9 mouse cellular contexts compared by ENCODE assay signal in the genomic region with DNA sequence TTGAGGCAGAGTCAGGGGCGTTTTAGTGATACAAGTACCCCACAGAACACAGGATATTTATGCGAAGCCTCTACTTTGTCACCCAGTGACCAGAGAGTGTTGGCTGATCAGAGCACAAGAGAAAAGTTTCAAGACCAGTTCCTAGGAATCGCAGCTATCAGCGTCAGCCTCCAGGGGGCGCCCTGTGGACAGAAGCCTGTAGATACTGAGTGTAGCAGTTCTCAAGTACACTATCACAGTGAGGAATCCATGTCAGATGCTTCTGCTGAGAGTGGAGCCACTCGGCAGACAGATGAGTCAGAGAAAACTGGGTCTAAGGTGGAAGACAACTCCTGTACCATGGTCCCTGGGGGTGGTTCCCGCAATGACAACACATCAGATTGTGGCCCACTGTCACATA.
DNase-seq lines count a peak whose midpoint lies in the region; ATAC-seq lines count a peak whose summit lies in the region.
"Had no signal": no experiment of that assay in that cellular context is flagged by ENCODE, and none has a peak within 500 bp of the region (broad histone marks: within the 10 kb centered on the region; RNA-seq: fewer than 3 reads in every experiment).

No protein-coding gene starts in this region.

- intact Hi-C loops in left cerebral cortex, postnatal 36 days (cut with DNase I): no loop called here
- intact Hi-C loops in left cerebral cortex, postnatal 14 days (cut with DNase I): no loop called here

- H3K27me3 ChIP-seq in neural tube, embryonic 11.5 days (ENCODE audit: control insufficient read depth, insufficient read depth, low read length): no peaks in the 10 kb centered on the region
- H3K27me3 ChIP-seq: megakaryocyte, embryonic 14.5 days had no signal

- no peak overlapping the region for H3K4me3 ChIP-seq in neural tube, embryonic 11.5 days (ENCODE audit: low read depth, low read length)
- H3K4me3 ChIP-seq: megakaryocyte, embryonic 14.5 days had no signal

- 67% methylated on average over 7 of the region's 7 CpGs for WGBS in neural tube, embryonic 11.5 days

- peak; percentile 53 for ATAC-seq in granulocyte monocyte progenitor cell, adult 5-6 weeks (replicated peaks; ENCODE audit: poor library complexity, severe bottlenecking)
- no peak for ATAC-seq in neural tube, embryonic 11.5 days (ENCODE audit: insufficient read depth, low FRiP score, low TSS enrichment)
- no peak for ATAC-seq in inflammation-experienced regulatory T-cells, adult 6 months

- H3K4me1 ChIP-seq in neural tube, embryonic 11.5 days (ENCODE audit: control insufficient read depth, insufficient read depth, low read length): no peaks in the 10 kb centered on the region
- H3K4me1 ChIP-seq: megakaryocyte, embryonic 14.5 days had no signal

- H3K4me2 ChIP-seq in neural tube, embryonic 11.5 days (ENCODE audit: low read depth): no peak overlapping the region

- peak; percentile 63 for DNase-seq in left cerebral cortex, adult 11 months (ENCODE audit: low spot score)
- no peak for DNase-seq in left cerebral cortex, postnatal 36 days (ENCODE audit: low spot score in 2 of 2)
- peak; percentile 59 for DNase-seq in MN1 (ENCODE audit: low spot score)
- peak; percentile 37 for DNase-seq in c-Kit-positive CD71-positive TER-119-positive erythroid progenitor cells, embryonic 14.5 days (ENCODE audit: low spot score)
- peak; percentile 63 to 78 for DNase-seq in left cerebral cortex, postnatal 14 days (ENCODE audit: low spot score in 2 of 2)
- DNase-seq in neural tube, embryonic 11.5 days (ENCODE audit: low spot score): peak; percentile 49

- H3K9ac ChIP-seq in neural tube, embryonic 11.5 days (ENCODE audit: low read length): no peak overlapping the region

- H3K9me3 ChIP-seq in neural tube, embryonic 11.5 days (ENCODE audit: control insufficient read depth, low read length): no peaks in the 10 kb centered on the region
- H3K9me3 ChIP-seq: megakaryocyte, embryonic 14.5 days had no signal

- no peak overlapping the region for H3K27ac ChIP-seq in neural tube, embryonic 11.5 days (ENCODE audit: low read depth, low read length)

- peaks cover 8% of the 10 kb centered on the region for H3K36me3 ChIP-seq in neural tube, embryonic 11.5 days (ENCODE audit: control insufficient read depth, insufficient read depth, low read length)

Comparison
In these comparisons a context has a peak if more than half of its experiments do, and no peak if none do; other contexts are left out.
1. DNase-seq: peak in left cerebral cortex, adult 11 months (single experiment), MN1 (single experiment), c-Kit-positive CD71-positive TER-119-positive erythroid progenitor cells, embryonic 14.5 days (single experiment), left cerebral cortex, postnatal 14 days (2 of 2) and neural tube, embryonic 11.5 days (single experiment); none in left cerebral cortex, postnatal 36 days (0 of 2).